Mouse (Mus musculus) natural killer cell, adult 2 months (primary cell): Measurements from ENCODE around the gene Abhd14b.
A peak's percentile ranks its signal among the peaks of the same experiment; 100 is the strongest.

Experiments used
- DNase-seq, 2 experiments: peaks; one replicate each; pipeline ENCODE4 v3.0.0; 2022; ENCODE audit warnings: low spot score in 2 of 2

Abhd14b gene

GRCm38 (mm10) chr9:106460401-106461025 is 13.3 kb downstream of the Abhd14b start:
- DNase-seq, result no peak

GRCm38 (mm10) chr9:106461026-106461415 is 13.8 kb downstream of the Abhd14b start:
- DNase-seq, result no peak

GRCm38 (mm10) chr9:106461641-106462429 is 14.6 kb downstream of the Abhd14b start:
- no peak for DNase-seq

GRCm38 (mm10) chr9:106462430-106462800 is 15.2 kb downstream of the Abhd14b start:
- no peak for DNase-seq

- no peak for DNase-seq
Observed at GRCm38 (mm10) chr9:106463122-106464063, 16.1 kb downstream of the Abhd14b start.

- DNase-seq, result peak; percentile 37 to 40
Observed at GRCm38 (mm10) chr9:106464751-106465541, 17.7 kb downstream of the Abhd14b start.

- DNase-seq, result no peak
Observed at GRCm38 (mm10) chr9:106465571-106466200, 18.4 kb downstream of the Abhd14b start, which contains the start of gene Gpr62. Gene Gpr62, minus strand, starts transcription at chr9:106465938.

- no peak for DNase-seq
Observed at GRCm38 (mm10) chr9:106466721-106467120, 19.5 kb downstream of the Abhd14b start.

GRCm38 (mm10) chr9:106467746-106468145 is 20.5 kb downstream of the Abhd14b start:
- no peak for DNase-seq

- DNase-seq, result peak in 1 of 2 experiments; percentile 33
Observed at GRCm38 (mm10) chr9:106469317-106469716, 22.1 kb downstream of the Abhd14b start.

GRCm38 (mm10) chr9:106469776-106470175 is 22.5 kb downstream of the Abhd14b start:
- no peak for DNase-seq

- DNase-seq, result no peak
Observed at GRCm38 (mm10) chr9:106470991-106471750, 23.9 kb downstream of the Abhd14b start.

- DNase-seq, result no peak
Observed at GRCm38 (mm10) chr9:106471892-106472291, 24.6 kb downstream of the Abhd14b start.

GRCm38 (mm10) chr9:106472321-106472720 is 25.1 kb downstream of the Abhd14b start:
- DNase-seq, result no peak

GRCm38 (mm10) chr9:106473081-106473752 is 26.0 kb downstream of the Abhd14b start:
- DNase-seq, result no peak

- no peak for DNase-seq
Observed at GRCm38 (mm10) chr9:106473753-106474105, 26.5 kb downstream of the Abhd14b start.

- DNase-seq, result peak; percentile 60 to 71
Observed at GRCm38 (mm10) chr9:106474456-106474855, 27.2 kb downstream of the Abhd14b start.

GRCm38 (mm10) chr9:106475046-106475445 is 27.8 kb downstream of the Abhd14b start:
- DNase-seq, result no peak

- DNase-seq, result no peak
Observed at GRCm38 (mm10) chr9:106475663-106476001, 28.4 kb downstream of the Abhd14b start, which contains the start of gene Rrp9. Gene Rrp9, plus strand, starts transcription at chr9:106475963.
